Mouse (Mus musculus): ENCODE measurements around the gene Lsmem1. TPM values are rescaled to one million over a fixed set of nuclear protein-coding genes. Genes with fewer than 3 reads are reported as not detected.
A peak's percentile ranks its signal among the peaks of the same experiment; 100 is the strongest.

The Lsmem1 gene
- total and polyA plus RNA-seq, 2 experiments from 2014 or later, result 9.2 to 24.3 TPM

DNA sequence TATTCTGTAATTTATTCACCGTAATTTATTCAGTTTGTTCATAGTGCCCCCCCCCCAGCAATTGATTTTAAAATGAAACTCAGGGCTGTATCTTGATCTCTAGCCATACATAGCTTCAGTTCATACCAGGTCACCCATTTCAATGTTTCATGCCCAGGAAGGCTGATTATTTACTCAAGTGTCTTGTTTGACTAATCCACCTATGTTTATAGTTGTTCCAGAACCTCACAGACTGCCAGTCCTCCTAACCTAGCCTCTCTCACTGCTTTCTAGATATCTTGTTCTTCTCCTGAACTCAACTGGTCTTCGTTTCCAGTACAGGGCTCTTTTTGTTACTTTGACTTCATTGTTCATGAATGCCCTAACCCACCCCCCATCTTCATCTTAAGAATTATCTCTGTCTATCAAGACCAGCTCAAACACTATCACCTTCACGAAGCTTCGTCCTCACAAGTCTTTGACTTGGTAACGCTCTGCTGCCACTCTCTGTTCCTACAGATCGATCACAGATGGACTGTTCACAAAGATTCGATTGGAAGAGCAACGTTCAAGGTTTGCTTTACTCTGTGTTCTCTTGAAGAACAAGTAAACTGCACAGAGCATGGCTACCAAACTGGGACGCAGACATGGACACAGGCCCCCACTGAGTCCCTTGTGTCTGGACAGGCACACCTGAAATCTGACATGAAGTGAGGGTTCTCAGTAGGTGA, 25.0 kb upstream of the Lsmem1 start:
- H3K27me3 ChIP-seq (ENCODE audit: control insufficient read depth, insufficient read depth, low read length), result no peaks in the 10 kb centered on the region
- TF ChIP-seq CTCF (IDR thresholded peaks at IDR 0.05; ENCODE audit: low read depth) (no peak), EP300 (IDR thresholded peaks at IDR 0.05; ENCODE audit: low read depth) (no peak)
- H3K9ac ChIP-seq (replicated peaks; ENCODE audit: low read depth, low read length), result no peak overlapping the region
- H3K4me3 ChIP-seq (ENCODE audit: low read depth, low read length), result no peak overlapping the region
- H3K4me2 ChIP-seq (ENCODE audit: low read depth, low read length), result peak overlapping the region; percentile 67
- ATAC-seq (ENCODE audit: insufficient read depth, low read depth), result no peak
- no peaks in the 10 kb centered on the region for H3K36me3 ChIP-seq (replicated peaks; ENCODE audit: control insufficient read depth, insufficient read depth, low read length)
- no peaks in the 10 kb centered on the region for H3K9me3 ChIP-seq (replicated peaks; ENCODE audit: control insufficient read depth, low read length)
- H3K27ac ChIP-seq (ENCODE audit: low read depth), result no peak overlapping the region
- peaks cover 4% of the 10 kb centered on the region; the same call in 1 of the 2 replicates for H3K4me1 ChIP-seq (ENCODE audit: control insufficient read depth, insufficient read depth)
- no peak for DNase-seq (ENCODE audit: low spot score)
- WGBS, result 92% methylated on average over 9 of the region's 9 CpGs

DNA sequence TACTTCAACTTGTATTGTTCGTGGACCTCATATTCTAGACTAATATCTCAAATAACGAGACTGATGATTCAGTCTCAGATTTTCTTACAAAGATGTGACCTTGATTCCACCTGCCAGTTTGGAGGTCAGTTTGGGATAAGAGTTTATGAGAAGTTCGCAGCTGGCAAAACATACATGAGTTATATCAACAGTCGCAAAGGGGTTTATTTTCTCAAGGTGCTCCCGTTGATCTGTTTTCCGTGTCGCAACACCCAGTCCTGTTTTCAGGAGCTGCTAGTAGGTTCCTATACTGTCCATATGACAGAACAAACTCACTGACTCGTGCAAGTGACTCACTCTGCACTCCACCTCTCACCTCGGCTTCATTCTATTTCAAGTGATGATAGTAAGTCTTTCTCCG, 24.4 kb upstream of the Lsmem1 start:
- 40% methylated on average over 10 of the region's 10 CpGs for WGBS
- DNase-seq (ENCODE audit: low spot score) (no peak), ATAC-seq (ENCODE audit: insufficient read depth, low read depth) (no peak)
- no peaks in the 10 kb centered on the region for H3K36me3 ChIP-seq (replicated peaks; ENCODE audit: control insufficient read depth, insufficient read depth, low read length)
- no peaks in the 10 kb centered on the region for H3K27me3 ChIP-seq (ENCODE audit: control insufficient read depth, insufficient read depth, low read length)
- H3K9ac ChIP-seq (replicated peaks; ENCODE audit: low read depth, low read length), result 0 out of 2 replicates have a peak overlapping the region, but pooled peaks have one; percentile 34
- H3K9me3 ChIP-seq (replicated peaks; ENCODE audit: control insufficient read depth, low read length), result no peaks in the 10 kb centered on the region
- peaks cover 4% of the 10 kb centered on the region; the same call in 1 of the 2 replicates for H3K4me1 ChIP-seq (ENCODE audit: control insufficient read depth, insufficient read depth)
- H3K27ac ChIP-seq (ENCODE audit: low read depth), result peak overlapping the region; percentile 92
- peak overlapping the region; percentile 67 for H3K4me2 ChIP-seq (ENCODE audit: low read depth, low read length)
- 0 out of 2 replicates have a peak, but pooled peaks have one; percentile 26 for TF ChIP-seq EP300 (IDR thresholded peaks at IDR 0.05; ENCODE audit: low read depth)
- no peak for TF ChIP-seq CTCF (IDR thresholded peaks at IDR 0.05; ENCODE audit: low read depth)
- peak overlapping the region; percentile 90 for H3K4me3 ChIP-seq (ENCODE audit: low read depth, low read length)

DNA sequence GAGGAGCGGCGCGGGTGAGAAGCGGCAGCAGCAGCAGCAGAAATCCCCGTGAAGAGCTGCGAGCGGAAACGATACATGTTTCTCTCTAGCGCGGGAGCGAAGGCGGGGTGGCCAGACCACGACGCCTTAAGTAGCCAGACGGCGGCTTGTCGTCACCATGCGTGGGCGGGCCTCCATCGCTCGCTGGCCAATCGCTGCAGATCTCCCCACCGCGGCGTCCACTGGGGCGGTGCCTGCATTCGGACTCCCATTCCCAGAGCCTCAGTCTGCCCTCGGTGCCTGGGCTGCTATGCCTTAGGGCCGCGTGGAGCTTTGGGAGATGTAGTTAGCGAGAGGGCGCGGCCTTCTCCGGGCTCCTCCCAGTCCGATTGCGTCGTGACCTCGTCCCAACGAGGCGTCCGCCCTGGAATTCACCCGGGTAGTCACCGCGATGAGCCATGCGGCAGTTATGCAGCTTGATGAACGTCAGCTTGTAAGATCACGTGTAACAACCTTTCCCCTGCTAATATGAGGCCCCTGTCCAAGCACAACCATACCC, 23.9 kb upstream of the Lsmem1 start:
- Histone ChIP-seq H3K4me1 (ENCODE audit: control insufficient read depth, insufficient read depth) (peaks cover 4% of the 10 kb centered on the region; the same call in 1 of the 2 replicates), H3K36me3 (replicated peaks; ENCODE audit: control insufficient read depth, insufficient read depth, low read length) (0 out of 2 replicates have a peak, but pooled peaks cover under 1% of the 10 kb centered on the region), H3K9me3 (replicated peaks; ENCODE audit: control insufficient read depth, low read length) (no peaks in the 10 kb centered on the region), H3K27me3 (ENCODE audit: control insufficient read depth, insufficient read depth, low read length) (no peaks in the 10 kb centered on the region), H3K27ac (ENCODE audit: low read depth) (peak overlapping the region; percentile 99), H3K9ac (replicated peaks; ENCODE audit: low read depth, low read length) (peak overlapping the region; percentile 97), H3K4me3 (ENCODE audit: low read depth, low read length) (peak overlapping the region; percentile 90), H3K4me2 (ENCODE audit: low read depth, low read length) (peak overlapping the region; percentile 81)
- DNase-seq (ENCODE audit: low spot score) (peak; percentile 99), ATAC-seq (ENCODE audit: insufficient read depth, low read depth) (peak; percentile 95)
- under 1% methylated on average over 47 of the region's 47 CpGs for WGBS
- TF ChIP-seq CTCF (IDR thresholded peaks at IDR 0.05; ENCODE audit: low read depth) (no peak), EP300 (IDR thresholded peaks at IDR 0.05; ENCODE audit: low read depth) (no peak)

DNA sequence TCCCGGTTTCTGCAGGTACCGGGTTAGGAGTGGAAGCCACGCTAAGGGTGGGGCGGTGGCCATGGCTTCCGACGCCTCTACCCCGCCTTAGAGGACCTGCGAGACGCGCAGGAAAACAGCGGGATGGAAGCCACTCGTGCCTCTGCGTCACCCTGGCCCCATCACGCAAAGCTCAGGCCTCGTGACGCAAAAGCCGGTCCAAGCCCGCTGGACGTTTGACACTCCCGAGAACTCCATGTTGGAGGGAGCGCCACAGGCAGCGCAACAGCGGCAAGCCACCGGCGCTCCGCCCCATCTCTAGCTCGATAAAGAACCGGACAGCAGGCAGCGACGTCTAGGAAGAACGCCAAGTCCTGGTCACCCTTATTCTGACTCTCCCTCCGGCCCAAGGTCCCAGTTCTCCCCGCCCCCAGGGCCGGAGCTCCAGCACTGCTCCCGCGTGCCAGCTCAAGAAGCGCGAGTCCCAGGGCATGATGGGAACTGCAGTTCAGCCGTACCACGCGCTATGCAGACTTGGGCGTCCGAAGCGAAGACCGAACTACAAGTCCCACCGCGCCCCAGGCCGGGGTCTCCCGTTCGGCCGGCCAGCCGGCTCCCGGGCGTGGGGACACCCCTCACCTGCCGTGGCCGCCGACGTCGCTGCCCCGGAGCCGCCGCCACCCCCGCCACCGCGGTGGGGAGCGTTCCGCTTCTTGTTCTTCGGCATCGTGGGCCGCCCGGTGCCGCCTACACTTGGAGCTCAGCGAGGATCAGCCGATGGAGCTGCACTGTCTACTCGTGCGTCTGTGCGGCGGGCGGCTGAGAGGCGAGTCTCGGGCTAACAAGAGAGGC, 23.2 kb upstream of the Lsmem1 start:
- peak; percentile 16; the same call in 1 of the 2 replicates for TF ChIP-seq CTCF (IDR thresholded peaks at IDR 0.05; ENCODE audit: low read depth)
- peak; percentile 81; the same call in 1 of the 2 replicates for TF ChIP-seq EP300 (IDR thresholded peaks at IDR 0.05; ENCODE audit: low read depth)
- under 1% methylated on average over 81 of the region's 81 CpGs for WGBS

DNA sequence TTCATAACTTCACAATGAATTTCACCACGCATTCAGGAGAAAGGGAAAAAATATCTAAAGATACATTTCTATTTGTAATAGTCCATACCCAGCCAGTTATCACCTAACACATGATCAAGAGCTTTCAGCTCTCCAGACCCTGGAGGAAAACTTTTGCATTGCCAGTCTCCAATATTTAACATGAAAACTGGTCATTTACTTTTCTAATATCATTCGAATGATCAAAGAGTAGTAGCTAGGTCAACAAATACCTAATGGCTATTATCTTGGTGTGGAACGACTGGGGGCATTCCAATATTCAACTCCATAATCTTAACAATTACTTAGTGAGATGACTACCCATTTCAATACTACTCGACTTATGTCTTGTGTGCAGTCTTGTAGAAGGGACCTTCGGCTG, 22.3 kb upstream of the Lsmem1 start:
- no peak for DNase-seq (ENCODE audit: low spot score)
- Histone ChIP-seq H3K9me3 (replicated peaks; ENCODE audit: control insufficient read depth, low read length) (no peaks in the 10 kb centered on the region), H3K27me3 (ENCODE audit: control insufficient read depth, insufficient read depth, low read length) (no peaks in the 10 kb centered on the region), H3K4me1 (ENCODE audit: control insufficient read depth, insufficient read depth) (peaks cover 4% of the 10 kb centered on the region; the same call in 1 of the 2 replicates), H3K36me3 (replicated peaks; ENCODE audit: control insufficient read depth, insufficient read depth, low read length) (peaks cover 9% of the 10 kb centered on the region; the same call in 1 of the 2 replicates), H3K9ac (replicated peaks; ENCODE audit: low read depth, low read length) (peak overlapping the region; percentile 97), H3K4me3 (ENCODE audit: low read depth, low read length) (peak overlapping the region; percentile 90), H3K27ac (ENCODE audit: low read depth) (peak overlapping the region; percentile 99), H3K4me2 (ENCODE audit: low read depth, low read length) (peak overlapping the region; percentile 81)
- 4% methylated on average over 5 of the region's 5 CpGs for WGBS
- no peak for ATAC-seq (ENCODE audit: insufficient read depth, low read depth)
- TF ChIP-seq CTCF (IDR thresholded peaks at IDR 0.05; ENCODE audit: low read depth) (no peak), EP300 (IDR thresholded peaks at IDR 0.05; ENCODE audit: low read depth) (no peak)

More for the DNA sequence above, 23.2 kb upstream of the Lsmem1 start:
- H3K4me2 ChIP-seq (ENCODE audit: low read depth, low read length), result peak overlapping the region; percentile 81
- H3K4me3 ChIP-seq (ENCODE audit: low read depth, low read length), result peak overlapping the region; percentile 90
- peaks cover 4% of the 10 kb centered on the region; the same call in 1 of the 2 replicates for H3K4me1 ChIP-seq (ENCODE audit: control insufficient read depth, insufficient read depth)
- no peaks in the 10 kb centered on the region for H3K9me3 ChIP-seq (replicated peaks; ENCODE audit: control insufficient read depth, low read length)
- 0 out of 2 replicates have a peak, but pooled peaks cover 4% of the 10 kb centered on the region for H3K36me3 ChIP-seq (replicated peaks; ENCODE audit: control insufficient read depth, insufficient read depth, low read length)
- peak; percentile 98 for DNase-seq (ENCODE audit: low spot score)
- H3K9ac ChIP-seq (replicated peaks; ENCODE audit: low read depth, low read length), result peak overlapping the region; percentile 97
- H3K27me3 ChIP-seq (ENCODE audit: control insufficient read depth, insufficient read depth, low read length), result no peaks in the 10 kb centered on the region
- peak overlapping the region; percentile 99 for H3K27ac ChIP-seq (ENCODE audit: low read depth)
- ATAC-seq (ENCODE audit: insufficient read depth, low read depth), result peak; percentile 91

Data from heart, postnatal 0 days (tissue).